Mouse (Mus musculus) mouse embryonic stem cell (cell line): ENCODE results near the gene Polr2e.

Source experiments
- in situ Hi-C, 2 experiments: fragments of 300-500 bp; cut with MboI; formaldehyde crosslinking; loops; 1 replicate in 1 of 2; 3 replicates in 1 of 2; pipeline ENCODE4 v1.14.3; 2019 to 2020; ENCODE audit warnings: low sequenced_read_pairs in 2 of 2, low pct_unique_long_range_greater_than_20kb in 1 of 2, mixed read lengths in 1 of 2; ENCODE audit not compliant: unreplicated experiment in 1 of 2

Gene Polr2e

DNA sequence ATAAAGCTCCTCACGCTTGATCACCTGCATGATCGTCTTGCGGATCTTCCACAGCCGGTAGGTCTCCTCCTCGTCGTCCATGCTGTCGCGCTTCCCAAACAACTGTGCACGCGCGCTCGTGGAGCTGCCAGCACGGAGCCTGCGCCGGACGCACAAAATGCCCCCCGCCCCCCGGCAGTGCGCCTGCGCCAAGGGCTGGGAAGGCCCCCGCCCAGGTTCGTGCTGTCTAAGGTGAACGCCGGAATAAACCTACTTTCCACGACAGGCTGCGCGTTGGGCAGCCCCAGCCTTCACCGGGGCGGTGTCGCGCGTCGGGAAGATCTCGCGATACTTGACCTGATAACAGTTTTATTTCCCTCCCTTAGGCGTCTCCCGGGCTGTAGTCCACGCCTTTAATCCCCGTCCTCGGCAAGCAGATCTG lies at the start of gene Polr2e:
Gene Polr2e (minus strand): TSS at position 237 of the 421 bp plus-strand sequence.
- in situ Hi-C loops: no loop called here

DNA sequence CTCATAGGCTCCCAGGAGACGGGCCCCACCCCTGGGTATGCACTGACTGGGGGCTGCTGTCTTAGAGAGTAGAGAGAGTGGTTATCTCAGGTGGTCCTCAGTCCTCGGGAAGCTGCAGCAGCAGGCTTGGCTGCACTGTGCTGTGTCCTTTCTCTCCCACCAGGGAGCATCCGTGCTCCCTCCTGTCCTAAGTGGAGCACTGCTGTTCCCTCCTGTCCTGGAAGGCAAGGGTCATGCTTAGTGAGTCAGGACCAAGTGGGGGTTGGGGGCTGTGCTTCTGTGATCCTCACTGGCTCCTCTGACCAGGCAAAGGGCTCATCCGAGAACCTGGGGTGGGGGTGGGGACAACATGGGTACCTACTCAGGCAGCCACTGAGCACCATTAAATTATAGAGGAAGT lies 49.6 kb upstream of the Polr2e start:
- in situ Hi-C loops: no loop called here

DNA sequence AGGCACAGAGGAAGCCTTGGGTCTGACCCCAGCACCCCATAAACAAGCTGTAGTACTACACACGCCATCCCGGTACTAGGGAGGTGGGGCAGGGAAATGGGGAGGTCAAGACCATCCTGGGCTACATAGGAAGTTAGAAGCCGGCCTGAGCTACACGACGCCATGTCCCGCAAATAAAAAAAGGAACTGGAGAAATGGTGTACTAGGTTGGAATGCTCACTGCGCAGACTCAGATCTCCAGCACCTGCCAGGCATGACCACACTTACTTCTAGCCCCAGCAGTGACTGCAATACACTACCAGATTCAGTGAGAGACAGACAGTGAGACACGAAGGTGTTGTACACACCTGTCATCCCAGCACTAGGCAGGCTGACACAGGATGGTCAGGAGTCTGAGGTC lies 47.9 kb upstream of the Polr2e start:
- in situ Hi-C loops: no loop called here

DNA sequence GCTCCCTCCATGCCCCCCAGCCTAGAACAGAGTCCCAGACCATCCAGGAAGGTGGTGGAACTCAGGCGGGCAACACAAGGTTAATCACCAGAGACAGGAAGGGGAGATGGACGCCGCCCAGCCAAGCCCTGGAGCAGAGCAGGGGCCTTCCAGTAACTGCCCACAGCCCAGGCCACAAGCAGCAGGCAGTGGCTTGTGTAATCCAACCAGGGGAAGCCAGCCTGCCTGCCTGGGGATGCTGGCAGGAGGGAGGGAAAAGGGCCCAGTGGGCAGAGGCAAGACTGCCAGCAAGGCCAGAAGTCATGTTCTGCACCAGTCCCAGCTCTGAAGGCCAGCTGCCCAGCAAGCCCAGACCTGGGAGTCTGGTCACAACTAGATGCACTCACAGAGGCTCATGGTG lies 47.3 kb upstream of the Polr2e start:
- in situ Hi-C loops: no loop called here

DNA sequence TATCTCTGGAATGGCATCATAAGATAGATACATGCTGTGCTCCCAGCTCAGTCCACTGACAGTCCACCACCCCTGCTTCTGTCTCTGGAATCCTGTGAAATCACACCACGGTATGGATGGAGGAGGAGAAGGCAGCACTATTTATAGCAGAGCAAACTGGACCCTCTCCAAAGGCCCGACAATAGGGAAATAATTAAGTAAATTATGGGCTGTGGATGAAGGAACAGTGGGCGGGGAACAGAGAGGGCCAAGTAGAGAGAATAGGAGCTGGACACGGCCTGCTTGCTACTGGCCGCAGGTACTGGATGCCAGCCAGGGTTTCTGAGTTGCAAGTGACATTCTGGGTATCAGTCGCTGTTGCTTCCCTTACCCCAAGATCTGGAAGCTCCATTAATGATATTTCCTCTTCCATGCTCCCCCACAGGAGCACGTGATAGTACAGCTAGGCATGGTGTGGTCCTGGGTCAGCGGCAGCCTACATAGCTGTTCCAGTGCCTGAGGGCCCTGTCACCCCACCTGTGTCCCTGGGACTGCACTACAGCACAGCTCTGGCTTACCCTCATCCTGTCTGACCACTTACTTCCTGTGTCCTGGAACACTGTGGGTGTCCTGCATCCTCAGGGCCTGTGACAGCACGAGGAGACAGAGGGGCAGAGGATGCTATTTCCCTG lies 45.4 kb upstream of the Polr2e start:
- in situ Hi-C loops: no loop called here

DNA sequence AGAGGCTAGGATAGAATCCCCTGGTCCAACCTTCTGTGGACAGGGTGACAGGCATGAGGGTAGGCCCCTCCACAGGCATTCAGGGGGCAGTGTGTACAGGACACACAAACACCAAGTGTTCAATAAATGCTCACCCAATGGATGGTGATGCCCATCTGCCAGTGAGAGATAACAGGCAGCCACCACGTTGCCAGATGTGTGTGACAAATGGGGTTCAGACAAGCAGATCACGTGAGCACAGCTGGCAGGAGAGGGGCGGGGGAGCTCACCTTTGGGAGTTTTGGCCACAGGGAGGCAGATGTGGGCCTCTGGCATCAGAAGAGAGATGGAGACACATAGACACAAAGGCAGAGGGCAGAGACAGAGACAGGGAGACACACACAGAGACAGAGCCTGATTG lies 41.5 kb upstream of the Polr2e start:
- in situ Hi-C loops: no loop called here

DNA sequence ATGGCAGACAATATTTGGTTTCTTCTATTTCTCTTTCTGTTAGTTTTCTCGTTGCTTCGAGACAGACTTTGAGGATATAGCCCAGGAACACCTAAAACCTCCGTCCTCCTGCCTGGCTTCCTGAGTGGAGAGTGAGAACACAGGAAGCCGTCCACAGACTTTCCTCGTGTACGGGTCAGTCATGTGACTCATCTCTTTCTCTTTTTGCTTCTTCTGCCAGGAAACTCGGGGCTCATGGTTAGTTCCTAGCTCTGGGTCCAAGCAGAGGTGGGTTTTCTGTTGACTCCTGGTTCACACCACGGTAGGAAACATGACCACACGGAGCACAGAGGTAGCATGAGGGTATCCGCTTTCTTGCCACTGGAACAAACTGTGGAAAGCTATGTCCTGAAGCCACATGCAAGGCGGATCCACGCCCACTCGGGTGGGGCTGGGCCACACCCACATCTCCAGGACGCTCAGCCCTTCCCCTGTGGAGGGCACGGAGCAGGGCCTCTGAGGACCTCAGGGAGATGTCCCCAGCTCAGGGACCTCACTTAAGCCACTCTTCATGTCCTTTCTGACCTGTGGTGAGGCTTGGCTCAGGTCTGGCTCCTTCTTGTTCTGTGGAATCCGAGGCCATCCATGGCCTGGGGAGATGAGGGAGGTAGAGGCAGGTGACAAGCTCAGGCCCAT lies 40.9 kb upstream of the Polr2e start:
- in situ Hi-C loops: no loop called here

DNA sequence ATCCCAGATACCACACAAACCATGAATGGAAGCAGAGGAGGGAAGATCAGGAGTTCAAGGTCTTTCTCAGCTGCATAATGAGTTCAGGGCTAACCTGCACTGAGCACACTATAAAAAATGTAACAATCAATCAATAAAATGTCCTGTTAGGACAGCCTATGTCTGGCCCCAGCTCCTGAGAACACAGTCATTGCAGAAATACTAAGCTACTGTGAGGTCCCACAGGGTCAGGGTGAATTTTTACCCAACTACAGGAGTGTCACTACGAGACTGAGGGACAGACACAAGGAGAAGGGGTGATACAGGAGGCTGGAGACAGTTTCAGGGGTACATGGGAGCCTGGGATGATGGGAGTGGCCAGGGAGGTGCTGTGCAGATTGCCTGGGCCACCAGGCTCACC lies 38.8 kb upstream of the Polr2e start:
- in situ Hi-C loops: no loop called here

DNA sequence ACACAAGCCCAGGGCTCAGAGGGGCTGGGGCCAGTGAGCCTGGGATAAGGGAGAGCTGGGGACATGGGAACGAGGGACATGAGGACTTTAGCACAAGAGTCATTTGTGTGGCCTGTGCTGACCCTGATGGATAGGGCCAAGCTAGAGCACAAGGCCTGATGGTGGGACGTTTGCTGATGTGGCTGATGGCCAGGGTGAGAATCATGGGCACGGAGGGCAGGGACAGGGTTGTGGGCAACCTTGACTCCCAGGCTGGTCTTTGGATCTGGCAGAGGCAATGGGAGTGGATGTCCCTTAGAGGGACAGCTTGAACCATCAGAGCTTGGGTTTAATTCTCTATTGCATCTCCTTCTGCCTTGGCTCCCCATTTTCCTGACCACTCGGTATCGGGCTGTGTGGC lies 37.7 kb upstream of the Polr2e start:
- in situ Hi-C loops: no loop called here

DNA sequence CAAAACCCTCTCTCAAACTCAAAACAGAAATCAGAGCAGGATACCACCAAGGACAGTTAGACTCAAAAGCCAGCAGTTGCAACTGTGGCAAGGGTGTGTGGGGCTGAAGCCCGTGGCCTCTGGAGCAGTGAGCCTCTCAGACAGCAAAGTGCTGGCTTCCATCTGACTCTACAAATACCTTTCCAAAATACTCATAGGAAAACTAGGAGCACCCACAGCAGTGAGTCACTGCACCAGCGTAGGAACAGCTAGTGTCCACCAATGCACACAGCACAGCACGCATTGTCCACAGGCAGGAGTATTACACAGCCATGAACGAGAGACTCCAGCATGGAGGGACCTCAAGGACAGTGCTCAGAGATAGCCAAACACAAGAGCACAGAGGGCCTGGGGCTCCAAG lies 36.8 kb upstream of the Polr2e start:
- in situ Hi-C loops: no loop called here

DNA sequence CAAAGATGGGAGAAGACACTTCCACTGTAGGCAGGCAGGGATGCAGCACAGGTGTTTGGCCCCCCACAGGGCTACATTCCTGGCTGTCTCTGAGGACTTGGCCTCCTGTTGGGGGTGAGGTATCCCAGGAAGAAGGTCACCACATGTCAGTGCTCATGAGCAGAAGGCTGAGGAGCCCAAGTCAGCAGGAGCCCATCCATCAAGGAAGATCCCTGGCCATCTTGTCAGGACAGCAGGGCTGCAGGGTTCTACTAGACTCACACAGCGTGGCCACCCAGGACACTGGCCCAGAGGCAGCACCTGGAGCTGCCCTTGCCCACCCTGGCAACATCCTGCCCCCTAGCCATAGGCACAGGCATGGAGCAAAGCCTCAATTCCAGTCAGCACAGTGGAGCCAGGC lies 36.3 kb upstream of the Polr2e start:
- in situ Hi-C loops: no loop called here

DNA sequence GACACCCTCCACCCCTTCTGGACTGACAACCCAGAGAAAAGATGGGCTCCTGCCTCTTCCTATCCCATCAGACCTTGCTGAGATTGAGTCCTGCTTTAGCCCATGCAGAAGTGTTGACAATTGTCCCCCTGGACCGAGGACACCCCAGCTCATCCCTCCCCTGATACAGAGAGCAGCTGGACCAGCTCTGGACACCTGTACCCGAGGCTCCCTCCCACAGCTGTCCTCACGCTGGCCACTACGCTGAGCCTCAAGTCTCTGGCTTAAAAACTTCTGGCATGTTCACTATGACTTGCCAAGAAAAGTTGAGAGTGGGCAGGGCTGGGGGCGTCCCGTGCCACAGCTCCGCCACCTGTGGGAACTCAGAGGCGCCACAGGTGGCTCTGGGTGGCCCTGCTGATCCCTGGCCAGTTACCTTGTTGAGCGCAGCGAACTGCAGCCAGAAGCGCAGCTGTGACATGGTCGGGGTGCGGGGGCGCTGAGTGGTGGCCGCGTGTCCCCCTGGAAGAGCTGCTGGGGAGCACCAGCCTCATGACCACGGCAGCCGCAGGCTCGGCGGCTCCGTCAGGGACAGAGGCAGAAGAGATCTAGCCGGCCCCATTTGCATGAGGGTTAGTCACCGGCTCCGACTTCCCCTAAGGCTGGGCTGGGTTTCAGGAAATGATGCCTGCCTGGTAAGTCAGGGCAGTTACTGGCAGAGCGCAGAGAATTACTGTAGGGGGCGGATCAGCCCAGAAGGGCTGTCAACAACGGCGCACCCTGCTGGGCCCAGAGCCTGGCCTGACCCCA lies 35.4 kb upstream of the Polr2e start:
- in situ Hi-C loops: no loop called here

DNA sequence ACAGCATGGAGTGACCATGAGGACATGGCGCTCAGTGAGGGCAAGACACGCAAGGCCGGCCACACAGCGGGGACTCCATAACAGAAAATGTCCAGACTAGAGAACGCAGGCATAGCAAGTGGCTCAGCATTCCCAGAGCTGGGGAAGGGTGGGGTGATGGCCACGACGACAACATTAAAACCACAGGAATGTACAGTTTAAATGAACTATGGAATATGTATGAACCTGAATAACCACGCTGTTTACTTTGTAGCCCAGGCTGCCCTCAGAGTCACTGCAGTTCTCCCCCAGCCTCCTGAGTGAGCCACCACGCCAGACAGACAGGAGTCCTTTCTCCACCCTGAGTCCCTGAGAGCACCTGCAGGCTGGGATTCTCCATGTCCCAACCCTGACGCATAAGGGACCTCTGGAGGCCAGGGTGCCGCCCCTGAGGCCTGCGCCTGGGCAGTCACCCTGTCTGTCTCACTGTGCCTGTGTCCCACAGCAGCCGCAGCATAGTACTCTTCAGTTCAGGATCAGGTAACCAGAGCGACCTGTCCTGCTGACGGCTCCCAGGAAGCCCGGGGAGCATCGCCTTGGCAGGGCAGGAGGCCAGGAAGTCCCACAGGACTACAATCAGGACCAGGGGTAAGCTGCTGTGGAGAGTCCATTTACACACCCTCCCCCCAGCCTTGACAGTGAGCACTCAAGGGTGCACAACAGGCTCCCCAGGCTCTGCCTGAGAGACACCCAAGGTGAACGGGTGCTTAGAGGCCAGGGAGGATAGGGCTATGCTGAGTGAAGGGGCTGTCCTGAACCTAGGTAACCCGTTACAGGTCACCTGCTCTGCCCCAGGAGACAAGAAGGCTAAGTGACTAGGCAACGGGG lies 33.3 kb upstream of the Polr2e start:
- in situ Hi-C loops: no loop called here

DNA sequence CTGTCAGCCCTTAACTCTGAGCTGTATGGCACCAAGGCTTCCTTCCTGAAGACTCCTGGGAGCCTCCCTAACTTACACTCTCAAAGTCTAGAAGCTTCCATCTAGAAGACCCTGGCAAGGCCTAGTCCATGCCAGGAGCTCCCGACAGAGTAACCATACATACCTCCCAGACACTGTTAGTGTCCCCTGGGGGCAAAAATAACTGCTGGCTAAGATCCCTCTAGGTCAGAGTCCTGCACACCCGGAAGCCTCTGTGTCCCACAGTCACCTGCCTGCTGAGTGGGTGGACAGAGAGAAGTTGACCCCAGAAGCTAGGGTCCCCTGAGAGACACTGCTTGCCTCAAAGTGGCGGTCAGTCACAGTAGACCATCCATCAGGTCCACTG lies 31.9 kb upstream of the Polr2e start:
- in situ Hi-C loops: no loop called here

DNA sequence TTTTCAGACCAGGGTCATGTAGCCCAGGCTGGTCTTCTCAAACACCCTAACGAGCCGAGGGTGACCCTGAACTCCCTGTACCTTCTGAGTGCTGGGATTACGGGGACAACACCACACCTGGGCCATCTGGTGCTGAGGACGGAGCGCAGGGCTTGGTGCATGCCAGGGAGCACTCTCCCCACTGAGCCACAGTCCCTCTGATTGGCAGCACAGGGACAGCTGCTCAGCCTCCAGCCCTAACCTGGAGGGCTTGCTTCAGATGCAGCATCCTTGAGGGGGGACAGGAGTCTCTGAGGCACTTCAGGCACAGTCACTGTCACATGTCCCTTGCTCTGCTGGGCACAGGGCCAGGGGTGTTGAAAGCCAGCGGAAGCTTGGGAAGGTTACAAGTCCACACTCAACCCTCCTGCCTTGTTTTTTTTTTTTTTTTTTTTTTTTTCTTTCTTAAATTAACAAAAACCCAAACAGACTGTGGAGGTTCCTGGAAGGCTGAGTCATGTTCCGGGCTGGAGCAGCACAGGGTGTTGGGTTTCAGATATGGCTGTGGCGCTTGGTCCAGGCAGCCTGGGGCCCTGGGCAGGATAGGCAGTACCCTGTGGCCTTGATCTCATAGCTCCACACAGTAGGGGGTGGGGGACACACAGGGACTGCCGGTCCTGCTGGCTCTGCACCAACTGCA lies 31.4 kb upstream of the Polr2e start:
- in situ Hi-C loops: no loop called here

DNA sequence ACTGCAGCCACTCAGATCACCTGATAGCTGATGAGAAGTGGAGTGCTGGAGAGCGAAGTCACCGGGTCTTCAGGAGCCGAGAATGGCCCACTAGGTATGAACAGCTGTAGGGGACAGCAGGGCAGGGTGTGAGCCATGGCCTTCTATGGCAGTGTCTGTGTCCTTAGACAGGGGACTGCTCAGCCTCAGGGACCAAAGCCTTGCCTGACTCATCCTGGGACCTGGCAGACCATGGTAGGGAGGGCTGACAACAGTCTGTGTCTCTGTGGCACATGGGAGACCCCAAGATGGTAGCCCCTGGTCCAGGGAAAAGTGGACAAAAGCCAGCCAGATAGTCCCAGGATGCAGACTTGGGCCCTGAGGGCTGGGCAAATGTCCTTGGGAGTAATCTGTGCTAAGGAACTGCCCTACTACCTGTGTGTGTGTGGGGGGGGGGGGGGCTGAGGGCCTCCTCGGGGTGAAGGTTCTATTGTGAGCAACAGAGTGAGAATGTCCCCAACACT lies 30.4 kb upstream of the Polr2e start:
- in situ Hi-C loops: no loop called here

DNA sequence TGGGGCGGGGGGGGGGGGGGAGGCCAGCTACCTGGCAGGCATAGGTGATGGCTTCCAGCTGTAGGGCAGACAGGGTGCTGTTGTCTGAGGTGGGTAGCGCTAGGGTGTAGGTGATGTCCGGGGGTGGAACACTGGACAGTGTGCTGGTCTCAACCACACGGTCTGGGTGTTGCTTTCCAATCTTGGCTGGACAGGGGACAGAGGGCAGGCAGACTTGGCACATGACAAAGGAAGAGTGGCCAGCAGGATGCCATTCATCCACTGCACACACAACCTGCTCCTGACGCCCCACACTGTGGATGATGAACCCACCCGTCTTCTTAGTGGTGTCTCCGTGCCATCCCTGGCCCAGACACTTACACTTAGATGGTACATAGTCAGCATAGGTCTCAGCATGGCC lies 29.7 kb upstream of the Polr2e start:
- in situ Hi-C loops: no loop called here
